Mouse (Mus musculus): Measurements from ENCODE around the gene Elovl3. TPM values are rescaled to one million over a fixed set of nuclear protein-coding genes. Genes with fewer than 3 reads are reported as not detected.

The Elovl3 gene
- polyA plus RNA-seq, 1 experiment: not detected

GRCm38 (mm10) chr19:46132577-46132976, 880 bp downstream of the Elovl3 start:
- H3K4me1 ChIP-seq (ENCODE audit: control insufficient read depth, insufficient read depth, low read length): peaks cover 9% of the 10 kb centered on the region
- H3K27ac ChIP-seq (ENCODE audit: insufficient read depth, low read depth, low read length): no peak overlapping the region
- peak overlapping the region; percentile 19; the same call in 1 of the 2 replicates for H3K4me3 ChIP-seq (ENCODE audit: insufficient read depth, low read length)
- TF ChIP-seq POLR2A (IDR thresholded peaks at IDR 0.05; ENCODE audit: borderline replicate concordance, low read depth, low read length) (no peak), CTCF (IDR thresholded peaks at IDR 0.05; ENCODE audit: low read depth, low read length) (no peak)

GRCm38 (mm10) chr19:46135297-46135696, 3.6 kb downstream of the Elovl3 start:
- Histone ChIP-seq H3K4me1 (ENCODE audit: control insufficient read depth, insufficient read depth, low read length) (peaks cover 9% of the 10 kb centered on the region), H3K27ac (ENCODE audit: insufficient read depth, low read depth, low read length) (no peak overlapping the region), H3K4me3 (ENCODE audit: insufficient read depth, low read length) (peak overlapping the region; percentile 50)
- no peak for TF ChIP-seq POLR2A (IDR thresholded peaks at IDR 0.05; ENCODE audit: borderline replicate concordance, low read depth, low read length)
- peak; percentile 94 for TF ChIP-seq CTCF (IDR thresholded peaks at IDR 0.05; ENCODE audit: low read depth, low read length)

GRCm38 (mm10) chr19:46135789-46136638, 4.3 kb downstream of the Elovl3 start:
- H3K4me1 ChIP-seq (ENCODE audit: control insufficient read depth, insufficient read depth, low read length): peaks cover 8% of the 10 kb centered on the region
- H3K27ac ChIP-seq (ENCODE audit: insufficient read depth, low read depth, low read length): no peak overlapping the region
- peak overlapping the region; percentile 50 for H3K4me3 ChIP-seq (ENCODE audit: insufficient read depth, low read length)
- TF ChIP-seq CTCF (IDR thresholded peaks at IDR 0.05; ENCODE audit: low read depth, low read length): no peak
- TF ChIP-seq POLR2A (IDR thresholded peaks at IDR 0.05; ENCODE audit: borderline replicate concordance, low read depth, low read length): no peak

- Histone ChIP-seq H3K4me1 (ENCODE audit: control insufficient read depth, insufficient read depth, low read length) (peaks cover 4% of the 10 kb centered on the region; the same call in 1 of the 2 replicates), H3K27ac (ENCODE audit: insufficient read depth, low read depth, low read length) (no peak overlapping the region), H3K4me3 (ENCODE audit: insufficient read depth, low read length) (peak overlapping the region; percentile 50)
- TF ChIP-seq POLR2A (IDR thresholded peaks at IDR 0.05; ENCODE audit: borderline replicate concordance, low read depth, low read length): no peak
- TF ChIP-seq CTCF (IDR thresholded peaks at IDR 0.05; ENCODE audit: low read depth, low read length): peak; percentile 50; the same call in 1 of the 2 replicates
Measured at GRCm38 (mm10) chr19:46136639-46137580, 5.2 kb downstream of the Elovl3 start.

- Histone ChIP-seq H3K27ac (ENCODE audit: insufficient read depth, low read depth, low read length) (no peak overlapping the region), H3K4me1 (ENCODE audit: control insufficient read depth, insufficient read depth, low read length) (no peaks in the 10 kb centered on the region), H3K4me3 (ENCODE audit: insufficient read depth, low read length) (no peak overlapping the region)
- TF ChIP-seq POLR2A (IDR thresholded peaks at IDR 0.05; ENCODE audit: borderline replicate concordance, low read depth, low read length) (no peak), CTCF (IDR thresholded peaks at IDR 0.05; ENCODE audit: low read depth, low read length) (no peak)
Measured at GRCm38 (mm10) chr19:46140324-46140723, 8.6 kb downstream of the Elovl3 start.

- TF ChIP-seq POLR2A (IDR thresholded peaks at IDR 0.05; ENCODE audit: borderline replicate concordance, low read depth, low read length): no peak
- no peak for TF ChIP-seq CTCF (IDR thresholded peaks at IDR 0.05; ENCODE audit: low read depth, low read length)
- no peak overlapping the region for H3K27ac ChIP-seq (ENCODE audit: insufficient read depth, low read depth, low read length)
- no peak overlapping the region for H3K4me3 ChIP-seq (ENCODE audit: insufficient read depth, low read length)
- H3K4me1 ChIP-seq (ENCODE audit: control insufficient read depth, insufficient read depth, low read length): no peaks in the 10 kb centered on the region
Measured at GRCm38 (mm10) chr19:46141091-46141490, 9.4 kb downstream of the Elovl3 start.

- Histone ChIP-seq H3K4me1 (ENCODE audit: control insufficient read depth, insufficient read depth, low read length) (no peaks in the 10 kb centered on the region), H3K4me3 (ENCODE audit: insufficient read depth, low read length) (peak within 1 kb of the TSS; percentile 59), H3K27ac (ENCODE audit: insufficient read depth, low read depth, low read length) (no peak within 1 kb of the TSS)
- TF ChIP-seq POLR2A (IDR thresholded peaks at IDR 0.05; ENCODE audit: borderline replicate concordance, low read depth, low read length) (no peak), CTCF (IDR thresholded peaks at IDR 0.05; ENCODE audit: low read depth, low read length) (no peak)
Measured at GRCm38 (mm10) chr19:46147511-46148371, 16.0 kb downstream of the Elovl3 start, which contains the start of gene Pitx3. Gene Pitx3 (minus strand): TSS chr19:46148326.

- Histone ChIP-seq H3K4me3 (ENCODE audit: insufficient read depth, low read length) (peak overlapping the region; percentile 59), H3K27ac (ENCODE audit: insufficient read depth, low read depth, low read length) (no peak overlapping the region), H3K4me1 (ENCODE audit: control insufficient read depth, insufficient read depth, low read length) (peaks cover under 1% of the 10 kb centered on the region)
- TF ChIP-seq CTCF (IDR thresholded peaks at IDR 0.05; ENCODE audit: low read depth, low read length) (no peak), POLR2A (IDR thresholded peaks at IDR 0.05; ENCODE audit: borderline replicate concordance, low read depth, low read length) (no peak)
Measured at GRCm38 (mm10) chr19:46148372-46148760, 16.7 kb downstream of the Elovl3 start.

- Histone ChIP-seq H3K27ac (ENCODE audit: insufficient read depth, low read depth, low read length) (no peak overlapping the region), H3K4me3 (ENCODE audit: insufficient read depth, low read length) (0 out of 2 replicates have a peak overlapping the region, but pooled peaks have one; percentile 6), H3K4me1 (ENCODE audit: control insufficient read depth, insufficient read depth, low read length) (peaks cover 8% of the 10 kb centered on the region)
- TF ChIP-seq POLR2A (IDR thresholded peaks at IDR 0.05; ENCODE audit: borderline replicate concordance, low read depth, low read length): no peak
- TF ChIP-seq CTCF (IDR thresholded peaks at IDR 0.05; ENCODE audit: low read depth, low read length): no peak
Measured at GRCm38 (mm10) chr19:46149091-46149490, 17.4 kb downstream of the Elovl3 start.

All from bone marrow macrophage, adult 2 months (primary cell).